Mouse (Mus musculus): Measurements from ENCODE around the gene Pitx1. TPM values are rescaled to one million over a fixed set of nuclear protein-coding genes. Genes with fewer than 3 reads are reported as not detected.

Gene Pitx1
- polyA plus RNA-seq (2015; fragmentation: Illumina TruSeq; extraction: RNeasy Lipid Tissue Mini Kit (QIAGEN cat#74804); ENCODE audit: insufficient read depth, low replicate concordance): not detected

GRCm38 (mm10) chr13:55836142-55836625 is at the start of gene Pitx1:
Gene Pitx1, minus strand, starts transcription at chr13:55836192.

GRCm38 (mm10) chr13:55784268-55784667 is 51.7 kb downstream of the Pitx1 start, which contains the start of gene Catsper3:
Gene Catsper3, plus strand, starts transcription at chr13:55784568.

Other genes with a start within 250 kb of the Pitx1 start
- gene B4galt7, start 236.3 kb downstream of the Pitx1 start, polyA plus RNA-seq (2015; fragmentation: Illumina TruSeq; extraction: RNeasy Lipid Tissue Mini Kit (QIAGEN cat#74804); ENCODE audit: insufficient read depth, low replicate concordance): 15.3 TPM
- gene Caml, start 213.2 kb downstream of the Pitx1 start, polyA plus RNA-seq (2015; fragmentation: Illumina TruSeq; extraction: RNeasy Lipid Tissue Mini Kit (QIAGEN cat#74804); ENCODE audit: insufficient read depth, low replicate concordance): 43.9 TPM
- gene Ddx46, start 201.2 kb downstream of the Pitx1 start, polyA plus RNA-seq (2015; fragmentation: Illumina TruSeq; extraction: RNeasy Lipid Tissue Mini Kit (QIAGEN cat#74804); ENCODE audit: insufficient read depth, low replicate concordance): 126 TPM
- gene B230219D22Rik, start 143.1 kb downstream of the Pitx1 start, polyA plus RNA-seq (2015; fragmentation: Illumina TruSeq; extraction: RNeasy Lipid Tissue Mini Kit (QIAGEN cat#74804); ENCODE audit: insufficient read depth, low replicate concordance): 88.3 TPM
- gene Txndc15, start 121.5 kb downstream of the Pitx1 start, polyA plus RNA-seq (2015; fragmentation: Illumina TruSeq; extraction: RNeasy Lipid Tissue Mini Kit (QIAGEN cat#74804); ENCODE audit: insufficient read depth, low replicate concordance): 47.8 TPM
- gene Pcbd2, start 108.8 kb downstream of the Pitx1 start, polyA plus RNA-seq (2015; fragmentation: Illumina TruSeq; extraction: RNeasy Lipid Tissue Mini Kit (QIAGEN cat#74804); ENCODE audit: insufficient read depth, low replicate concordance): 37.6 TPM
- not detected for gene Catsper3, start 51.6 kb downstream of the Pitx1 start, polyA plus RNA-seq (2015; fragmentation: Illumina TruSeq; extraction: RNeasy Lipid Tissue Mini Kit (QIAGEN cat#74804); ENCODE audit: insufficient read depth, low replicate concordance)